Mouse (Mus musculus) neural tube, embryonic 14.5 days (tissue): ENCODE results near the gene Fam189b. TPM values are rescaled to one million over a fixed set of nuclear protein-coding genes. Genes with fewer than 3 reads are reported as not detected.

Experiments
- ATAC-seq: fragments of 200-750 bp; cut with Nextera tagmentation; 2 replicates; pipeline ENCODE4 v1.8.0; 2017; ENCODE audit warnings: low read depth, mild to moderate bottlenecking, moderate TSS enrichment, moderate library complexity
- H3K27ac ChIP-seq: fragments of 300-500 bp; sonication (generic); 2 replicates; pipeline ENCODE4 v1.5.1; 2014; ENCODE audit warnings: low read depth, mild to moderate bottlenecking, control low read depth, low read length, moderate library complexity, mixed read lengths
- H3K27me3 ChIP-seq: fragments of 300-500 bp; sonication (generic); 2 replicates; pipeline ENCODE4 v1.6.1; 2014; ENCODE audit warnings: low read length; ENCODE audit not compliant: control insufficient read depth, insufficient read depth
- H3K36me3 ChIP-seq: fragments of 300-500 bp; sonication (generic); 2 replicates; pipeline ENCODE4 v1.6.1; 2014; ENCODE audit warnings: low read length, mixed read lengths; ENCODE audit not compliant: control insufficient read depth, insufficient read depth
- H3K4me1 ChIP-seq: fragments of 300-500 bp; sonication (generic); 2 replicates; pipeline ENCODE4 v1.6.1; 2014; ENCODE audit warnings: low read length; ENCODE audit not compliant: control insufficient read depth, insufficient read depth
- H3K4me2 ChIP-seq: fragments of 300-500 bp; sonication (generic); 2 replicates; pipeline ENCODE4 v1.6.1; 2014; ENCODE audit warnings: mild to moderate bottlenecking, low read depth, low read length, control low read depth
- H3K4me3 ChIP-seq: fragments of 300-500 bp; sonication (generic); 2 replicates; pipeline ENCODE4 v1.5.1; 2014; ENCODE audit warnings: low read depth, low read length, control low read depth, mixed read lengths
- H3K9ac ChIP-seq: fragments of 300-500 bp; sonication (generic); replicated peaks from 2 replicates; pipeline ENCODE4 v1.6.1; 2014; ENCODE audit warnings: low read depth, mild to moderate bottlenecking, control low read depth, low read length, mixed read lengths
- H3K9me3 ChIP-seq: fragments of 300-500 bp; sonication (generic); 2 replicates; pipeline ENCODE4 v1.6.1; 2016; ENCODE audit warnings: low read length; ENCODE audit not compliant: control insufficient read depth
- WGBS: fragments of 180-500 bp; shearing (Covaris S2); extraction: QIAGEN DNeasy Blood & Tissue Kit; methylation state at CpG from one replicate; pipeline ENCODE4 v1.1.7; 2014; 5-methylcytosine and 5-hydroxymethylcytosine counted together
- polyA plus RNA-seq: library from polyadenylated mRNA; unstranded; fragments of >200 nt; fragmentation: Nextera tagmentation; extraction: Ambion mirVana; gene quantifications from 2 replicates; pipeline ENCODE4 v1.2.1, GENCODE M21; 2014

The Fam189b gene
- polyA plus RNA-seq, 1 experiment from 2014 or later: 38.5 TPM

GRCm38 (mm10) chr3:89178107-89178385 is 4.9 kb upstream of the Fam189b start:
- Histone ChIP-seq H3K27me3 (no peaks in the 10 kb centered on the region), H3K9ac (peak overlapping the region; percentile 66), H3K4me3 (peak overlapping the region; percentile 58), H3K4me1 (peaks cover 15% of the 10 kb centered on the region), H3K27ac (peak overlapping the region; percentile 36; the same call in 1 of the 2 replicates), H3K36me3 (peaks cover 51% of the 10 kb centered on the region), H3K4me2 (peak overlapping the region; percentile 87), H3K9me3 (no peaks in the 10 kb centered on the region)
- WGBS: 6% methylated on average over 6 of the region's 6 CpGs
- ATAC-seq: no peak

GRCm38 (mm10) chr3:89179056-89179455 is 3.9 kb upstream of the Fam189b start:
- ATAC-seq: no peak
- WGBS: 93% methylated on average over 11 of the region's 11 CpGs
- H3K36me3 ChIP-seq: peaks cover 42% of the 10 kb centered on the region
- peaks cover 20% of the 10 kb centered on the region for H3K4me1 ChIP-seq
- no peaks in the 10 kb centered on the region for H3K27me3 ChIP-seq
- no peak overlapping the region for H3K4me3 ChIP-seq
- no peak overlapping the region for H3K9ac ChIP-seq
- peak overlapping the region; percentile 87; the same call in 1 of the 2 replicates for H3K4me2 ChIP-seq
- no peak overlapping the region for H3K27ac ChIP-seq
- no peaks in the 10 kb centered on the region for H3K9me3 ChIP-seq

GRCm38 (mm10) chr3:89181749-89182500 is 1.0 kb upstream of the Fam189b start:
- no peaks in the 10 kb centered on the region for H3K27me3 ChIP-seq
- ATAC-seq: no peak
- peaks cover 31% of the 10 kb centered on the region for H3K4me1 ChIP-seq
- WGBS: 90% methylated on average over 27 of the region's 27 CpGs
- no peak overlapping the region for H3K27ac ChIP-seq
- no peaks in the 10 kb centered on the region for H3K9me3 ChIP-seq
- no peak overlapping the region for H3K4me2 ChIP-seq
- H3K9ac ChIP-seq: no peak overlapping the region
- H3K4me3 ChIP-seq: no peak overlapping the region
- peaks cover 22% of the 10 kb centered on the region for H3K36me3 ChIP-seq

GRCm38 (mm10) chr3:89182531-89183057 is 349 bp upstream of the Fam189b start:
- Histone ChIP-seq H3K27ac (peak overlapping the region; percentile 91), H3K4me2 (peak overlapping the region; percentile 99), H3K4me3 (peak overlapping the region; percentile 45), H3K9ac (peak overlapping the region; percentile 71), H3K36me3 (peaks cover 28% of the 10 kb centered on the region), H3K4me1 (peaks cover 31% of the 10 kb centered on the region), H3K27me3 (no peaks in the 10 kb centered on the region), H3K9me3 (no peaks in the 10 kb centered on the region)
- 49% methylated on average over 7 of the region's 7 CpGs for WGBS
- peak; percentile 2; the same call in 1 of the 2 replicates for ATAC-seq

- no peak for ATAC-seq
- Histone ChIP-seq H3K9ac (peak overlapping the region; percentile 71), H3K27me3 (no peaks in the 10 kb centered on the region)
Measured at GRCm38 (mm10) chr3:89183959-89184315, 994 bp downstream of the Fam189b start.

GRCm38 (mm10) chr3:89187197-89187596 is 4.3 kb downstream of the Fam189b start:
- 40% methylated on average over 23 of the region's 23 CpGs for WGBS

More at GRCm38 (mm10) chr3:89183959-89184315, 994 bp downstream of the Fam189b start:
- H3K4me1 ChIP-seq: peaks cover 24% of the 10 kb centered on the region
- 83% methylated on average over 6 of the region's 6 CpGs for WGBS
- H3K36me3 ChIP-seq: peaks cover 37% of the 10 kb centered on the region
- peak overlapping the region; percentile 45 for H3K4me3 ChIP-seq
- no peaks in the 10 kb centered on the region for H3K9me3 ChIP-seq
- H3K27ac ChIP-seq: peak overlapping the region; percentile 91
- peak overlapping the region; percentile 99 for H3K4me2 ChIP-seq

GRCm38 (mm10) chr3:89187690-89188477 is 4.9 kb downstream of the Fam189b start:
- H3K9me3 ChIP-seq: no peaks in the 10 kb centered on the region
- H3K36me3 ChIP-seq: 0 out of 2 replicates have a peak, but pooled peaks cover 18% of the 10 kb centered on the region
- 76% methylated on average over 18 of the region's 18 CpGs for WGBS
- H3K4me3 ChIP-seq: no peak overlapping the region
- H3K4me2 ChIP-seq: no peak overlapping the region
- H3K9ac ChIP-seq: no peak overlapping the region
- H3K4me1 ChIP-seq: peaks cover 17% of the 10 kb centered on the region
- H3K27me3 ChIP-seq: no peaks in the 10 kb centered on the region
- no peak overlapping the region for H3K27ac ChIP-seq
- no peak for ATAC-seq

More at GRCm38 (mm10) chr3:89187197-89187596, 4.3 kb downstream of the Fam189b start:
- no peaks in the 10 kb centered on the region for H3K9me3 ChIP-seq
- 0 out of 2 replicates have a peak, but pooled peaks cover 20% of the 10 kb centered on the region for H3K36me3 ChIP-seq
- H3K4me2 ChIP-seq: no peak overlapping the region
- H3K9ac ChIP-seq: no peak overlapping the region
- no peak overlapping the region for H3K27ac ChIP-seq
- no peak for ATAC-seq
- H3K4me1 ChIP-seq: peaks cover 21% of the 10 kb centered on the region
- H3K4me3 ChIP-seq: no peak overlapping the region
- no peaks in the 10 kb centered on the region for H3K27me3 ChIP-seq

GRCm38 (mm10) chr3:89188478-89188875 is 5.5 kb downstream of the Fam189b start:
- Histone ChIP-seq H3K4me3 (no peak overlapping the region), H3K9me3 (no peaks in the 10 kb centered on the region)

GRCm38 (mm10) chr3:89190436-89190835 is 7.5 kb downstream of the Fam189b start:
- Histone ChIP-seq H3K9me3 (no peaks in the 10 kb centered on the region), H3K4me1 (no peaks in the 10 kb centered on the region), H3K27me3 (no peaks in the 10 kb centered on the region), H3K9ac (no peak overlapping the region), H3K4me3 (no peak overlapping the region), H3K27ac (no peak overlapping the region), H3K4me2 (no peak overlapping the region), H3K36me3 (0 out of 2 replicates have a peak, but pooled peaks cover 18% of the 10 kb centered on the region)
- WGBS: 88% methylated on average over 8 of the region's 8 CpGs
- no peak for ATAC-seq

More at GRCm38 (mm10) chr3:89188478-89188875, 5.5 kb downstream of the Fam189b start:
- H3K4me1 ChIP-seq: peaks cover 17% of the 10 kb centered on the region
- WGBS: 77% methylated on average over 12 of the region's 12 CpGs
- H3K4me2 ChIP-seq: no peak overlapping the region
- no peak overlapping the region for H3K9ac ChIP-seq
- no peak overlapping the region for H3K27ac ChIP-seq
- 0 out of 2 replicates have a peak, but pooled peaks cover 18% of the 10 kb centered on the region for H3K36me3 ChIP-seq
- no peaks in the 10 kb centered on the region for H3K27me3 ChIP-seq
- no peak for ATAC-seq
